Mouse (Mus musculus): Measurements from ENCODE around the gene Vmn1r213.

The Vmn1r213 gene

GRCm38 (mm10) chr13:23007356-23007755, at the start of gene Vmn1r213:
Vmn1r213 (plus strand) TSS chr13:23007656.
- no peak for ATAC-seq (ENCODE audit: low TSS enrichment)

- no peak for ATAC-seq (ENCODE audit: low TSS enrichment)
Measured at GRCm38 (mm10) chr13:22990214-22990891, 17.1 kb upstream of the Vmn1r213 start.

- no peak for ATAC-seq (ENCODE audit: low TSS enrichment)
Measured at GRCm38 (mm10) chr13:22992178-22992700, 15.2 kb upstream of the Vmn1r213 start.

- ATAC-seq (ENCODE audit: low TSS enrichment) = no peak
Measured at GRCm38 (mm10) chr13:22992721-22993120, 14.7 kb upstream of the Vmn1r213 start.

GRCm38 (mm10) chr13:23018158-23018557, 10.7 kb downstream of the Vmn1r213 start:
- no peak for ATAC-seq (ENCODE audit: low TSS enrichment)

GRCm38 (mm10) chr13:23024812-23025211, 17.4 kb downstream of the Vmn1r213 start:
- no peak for ATAC-seq (ENCODE audit: low TSS enrichment)

- ATAC-seq (ENCODE audit: low TSS enrichment) = no peak
Measured at GRCm38 (mm10) chr13:23030118-23030517, 22.7 kb downstream of the Vmn1r213 start, which contains the start of gene Vmn1r214. Vmn1r214 (plus strand) TSS chr13:23030418.

GRCm38 (mm10) chr13:23057778-23058177, 50.3 kb downstream of the Vmn1r213 start:
- no peak for ATAC-seq (ENCODE audit: low TSS enrichment)
